Mouse (Mus musculus) stomach, postnatal 0 days (tissue): ENCODE data around the gene Tshz2.

Experiments used
- CTCF ChIP-seq: IDR thresholded peaks from 2 replicates; pipeline ENCODE4 v1.5.1; 2016; ENCODE audit warnings: antibody characterized with exemption, low read depth, mild to moderate bottlenecking, moderate library complexity
- EP300 ChIP-seq: optimal IDR thresholded peaks from 2 replicates; pipeline ENCODE3; 2016; ENCODE audit warnings: antibody characterized with exemption

- no peak for TF ChIP-seq CTCF
- TF ChIP-seq EP300 = no peak
Measured at GRCm38 (mm10) chr2:169792706-169793105, 159.9 kb downstream of the Tshz2 start.
